Mouse (Mus musculus) small intestine, adult 10 weeks (tissue): ENCODE data around the gene Tmem198. TPM values are rescaled to one million over a fixed set of nuclear protein-coding genes. Genes with fewer than 3 reads are reported as not detected.

Experiments
- polyA plus RNA-seq: library from polyadenylated mRNA; stranded (reverse); fragments of 350-450 nt; fragmentation: Illumina TruSeq; extraction: RNeasy Lipid Tissue Mini Kit (QIAGEN cat#74804); gene quantifications from one replicate; pipeline ENCODE4 v1.2.3, GENCODE M21; 2014; ENCODE audit warnings: low replicate concordance

Tmem198 gene
- not detected for polyA plus RNA-seq

DNA sequence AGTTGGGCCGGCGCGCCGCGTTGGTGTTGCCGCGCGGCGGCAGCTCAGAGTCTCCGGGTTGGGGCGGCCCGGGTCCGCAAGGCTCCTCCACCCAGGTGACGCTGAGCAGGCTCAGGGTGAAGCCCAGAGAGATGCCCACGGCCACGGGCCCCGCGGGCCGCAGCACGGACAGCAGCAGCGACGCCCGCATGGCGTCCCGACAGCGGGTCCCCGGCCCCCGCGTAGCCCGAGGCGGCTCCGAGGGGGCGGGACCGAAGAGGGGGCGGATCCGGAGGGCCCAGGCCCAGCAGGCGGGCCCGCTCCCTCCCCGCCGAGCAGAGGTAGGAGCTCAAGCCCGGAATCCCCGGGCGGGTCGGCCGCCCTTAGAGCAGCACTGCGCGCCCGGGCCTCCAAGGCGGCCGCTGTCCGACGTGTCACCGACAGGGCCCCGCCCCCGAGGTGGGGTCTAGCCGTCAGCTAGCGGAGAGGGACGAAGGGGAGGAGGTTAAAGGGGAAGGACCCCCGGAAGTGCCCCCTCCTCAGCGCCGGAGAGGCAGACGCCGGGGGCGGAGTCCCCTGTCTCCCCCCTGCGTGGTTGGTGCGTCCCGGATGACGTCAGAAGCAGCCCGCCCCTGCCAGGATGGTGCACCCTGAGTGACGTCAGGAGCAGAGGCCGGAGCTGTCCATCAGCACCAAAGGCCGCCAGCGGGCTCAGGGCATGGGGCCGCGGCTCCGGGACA, at the start of gene Tmem198, which contains the start of gene Chpf:
Gene Tmem198 (plus strand): TSS at position 617 of the 719 bp plus-strand sequence.
Gene Chpf (minus strand): TSS at position 392 of the 719 bp plus-strand sequence.

DNA sequence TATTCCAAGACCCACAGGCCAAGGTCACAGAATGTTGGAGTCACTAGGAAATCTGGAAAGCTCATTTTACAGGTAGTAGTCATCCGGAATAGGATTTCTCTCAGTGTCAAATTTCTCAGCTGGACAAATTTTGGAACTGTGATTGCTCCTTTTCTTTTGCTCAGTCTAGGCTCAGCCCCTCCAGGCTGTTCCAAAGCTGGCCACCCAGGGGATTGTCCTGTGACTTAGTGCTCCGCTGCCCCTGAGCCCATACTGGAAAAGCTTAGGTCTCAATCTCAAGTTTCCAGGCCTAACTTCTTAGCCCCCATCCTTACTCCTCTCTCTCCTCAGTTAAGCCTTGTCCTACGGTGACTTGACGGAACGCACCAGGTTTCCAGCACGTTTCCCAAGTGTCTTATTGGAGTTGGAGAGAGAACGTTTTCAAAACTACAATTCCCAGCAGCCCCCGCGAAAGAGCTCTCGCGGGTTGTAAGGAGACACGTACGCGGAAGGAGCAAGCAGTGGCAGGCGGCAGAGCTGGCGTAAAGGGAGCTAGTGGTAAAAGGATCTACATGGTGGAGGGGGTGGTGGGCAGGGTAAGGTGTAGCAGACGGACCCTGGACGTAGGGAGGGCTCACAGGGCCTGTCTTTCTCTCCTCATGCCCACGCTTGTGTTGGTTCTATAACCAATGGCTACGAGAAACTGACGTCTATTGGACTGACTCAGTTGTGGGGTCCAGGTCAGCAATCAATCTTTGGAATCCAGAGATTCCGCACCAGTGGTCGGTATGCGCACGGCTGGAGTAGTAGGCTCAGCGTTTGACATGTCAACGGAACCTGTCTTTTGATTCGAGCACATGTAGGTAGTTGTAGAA, 43.6 kb upstream of the Tmem198 start, which contains the start of gene Gmppa:
Gene Gmppa (plus strand): TSS at position 456 of the 854 bp plus-strand sequence.

DNA sequence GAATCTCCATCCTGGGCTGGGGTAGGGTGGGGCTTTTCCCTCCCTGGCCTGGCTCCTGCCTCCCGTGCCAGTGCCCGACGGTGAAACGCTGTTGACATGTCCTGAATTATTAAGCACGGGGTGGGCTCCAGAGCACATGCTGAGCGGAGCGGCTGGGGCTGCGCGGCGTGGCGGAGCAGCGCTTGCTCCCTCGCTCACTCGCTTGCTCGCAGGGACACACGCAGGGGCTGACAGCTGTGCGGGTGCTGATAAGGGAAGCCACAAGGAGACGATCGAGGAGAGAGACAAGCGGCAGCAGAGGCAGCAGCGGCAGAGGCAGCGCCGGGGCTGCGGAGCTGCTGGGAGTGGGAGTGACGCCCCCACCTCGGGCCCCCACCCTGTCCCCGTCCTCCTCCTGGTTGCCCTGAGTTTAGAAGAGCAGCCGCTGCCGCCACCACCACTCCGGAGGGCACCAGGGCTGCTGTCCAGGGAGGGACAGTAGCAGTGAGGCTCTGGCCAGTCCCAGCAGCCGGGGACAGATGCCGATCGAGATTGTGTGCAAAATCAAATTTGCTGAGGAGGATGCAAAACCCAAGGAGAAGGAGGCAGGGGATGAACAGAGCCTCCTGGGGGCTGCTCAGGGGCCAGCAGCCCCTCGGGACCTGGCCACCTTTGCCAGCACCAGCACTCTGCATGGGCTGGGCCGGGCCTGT, 28.9 kb upstream of the Tmem198 start, which contains the start of gene Asic4:
Gene Asic4 (plus strand): TSS at position 123 of the 692 bp plus-strand sequence.

DNA sequence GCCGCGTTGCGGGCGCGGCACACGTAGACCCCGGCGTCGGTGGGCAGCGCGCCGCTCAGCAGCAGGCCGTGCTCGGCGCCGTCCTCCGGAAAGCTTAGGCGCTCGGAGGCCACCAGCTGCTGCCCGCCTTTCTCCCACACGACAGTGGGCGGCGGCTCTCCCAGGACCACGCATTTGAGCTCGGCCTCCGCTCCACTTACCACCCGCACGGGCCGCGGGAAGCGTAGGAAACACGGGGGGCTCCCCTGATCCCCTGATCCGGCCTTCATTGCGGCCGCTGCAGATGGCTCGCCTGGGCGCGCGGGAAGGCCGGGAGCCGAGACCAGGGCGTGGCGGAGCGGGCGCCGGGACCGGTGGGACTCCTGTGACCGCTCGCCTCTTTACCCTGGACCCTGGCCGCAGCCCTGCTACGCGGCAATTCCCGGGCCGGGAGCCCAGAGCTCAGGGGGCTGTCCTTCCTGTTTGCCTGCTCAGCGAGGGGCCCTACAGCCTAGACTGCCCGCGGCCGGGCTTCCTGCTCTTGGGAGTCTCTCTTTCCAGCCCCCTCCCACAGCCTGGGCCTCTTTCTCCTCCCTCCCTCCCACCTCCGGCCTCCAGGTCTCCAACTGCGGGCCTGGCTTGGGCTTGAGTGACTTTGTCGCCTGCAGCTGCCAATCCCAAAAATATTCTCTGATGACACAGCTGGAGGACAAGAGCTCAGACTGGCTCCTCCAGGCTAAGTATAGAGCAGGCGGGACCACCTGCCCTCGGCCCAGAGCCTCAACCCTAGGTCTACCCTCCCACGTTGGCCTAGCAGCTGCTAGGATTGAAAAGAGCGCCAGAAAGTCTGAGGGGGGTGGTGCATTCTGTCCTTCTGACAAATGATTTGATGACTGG, 26.9 kb downstream of the Tmem198 start, which contains the start of gene Obsl1:
Gene Obsl1 (minus strand): TSS at position 497 of the 876 bp plus-strand sequence.

DNA sequence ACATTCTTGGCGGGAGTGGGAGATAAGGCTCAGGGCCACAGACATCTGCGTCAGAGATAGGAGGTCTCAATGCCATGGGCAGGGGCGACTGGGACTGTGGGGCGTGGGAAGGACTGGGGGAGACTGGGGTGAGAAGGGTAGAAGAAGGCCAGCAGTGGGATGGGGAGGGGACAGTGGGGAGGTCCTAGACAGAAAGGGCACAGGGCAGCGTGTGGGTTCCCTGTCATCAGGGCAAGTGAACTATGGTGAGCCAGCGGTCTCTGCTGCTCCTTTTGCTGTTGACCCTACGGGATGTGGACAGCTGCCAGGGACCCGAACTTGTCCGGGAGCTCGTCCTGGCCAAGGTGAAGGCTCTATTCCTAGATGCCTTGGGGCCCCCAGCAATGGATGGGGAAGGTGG, 27.7 kb downstream of the Tmem198 start, which contains the start of gene Inha:
Gene Inha (plus strand): TSS at position 72 of the 400 bp plus-strand sequence.

DNA sequence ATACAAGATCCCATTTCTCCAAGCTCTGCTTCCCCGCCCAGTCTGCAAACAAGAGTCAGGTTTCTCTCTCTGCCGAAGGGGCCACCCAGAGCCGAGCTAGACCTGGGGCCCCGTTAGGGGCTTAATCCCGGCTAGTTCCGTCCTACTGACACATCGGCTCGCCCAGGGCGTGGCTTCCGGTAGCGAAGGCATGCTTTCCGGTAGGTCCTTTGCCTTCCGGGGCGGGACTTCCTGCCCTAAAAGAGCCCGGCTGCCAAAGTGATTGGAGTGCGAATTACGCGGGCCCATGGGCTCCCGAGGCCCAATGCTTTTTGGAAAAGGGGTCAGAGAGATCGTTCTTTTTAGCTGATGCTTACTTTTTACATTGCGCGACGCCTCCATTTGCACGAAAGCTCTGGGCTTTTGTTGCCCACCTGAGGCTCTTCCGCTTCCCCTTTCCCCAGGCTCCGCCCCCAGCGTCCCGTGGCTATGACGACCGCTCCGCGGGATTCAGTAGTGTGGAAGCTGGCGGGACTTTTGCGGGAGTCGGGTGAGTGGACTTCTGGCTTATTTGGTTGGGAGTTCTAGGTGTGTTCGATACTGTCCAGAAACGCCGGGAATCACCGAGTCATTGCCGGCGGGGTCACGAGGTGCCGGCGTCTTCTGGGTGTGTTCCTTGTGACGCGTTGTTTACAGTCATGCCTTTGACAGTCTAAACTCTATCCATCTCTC, 42.1 kb downstream of the Tmem198 start, which contains the start of gene Stk11ip:
Gene Stk11ip (plus strand): TSS at position 209 of the 711 bp plus-strand sequence.

Other genes starting within 250 kb of the Tmem198 start
- not detected for gene A630095N17Rik, start 247.4 kb upstream of the Tmem198 start, polyA plus RNA-seq
- 4.0 TPM for gene Dnajb2, start 243.1 kb upstream of the Tmem198 start, polyA plus RNA-seq
- not detected for gene Ptprn, start 215.0 kb upstream of the Tmem198 start, polyA plus RNA-seq
- 2.4 TPM for gene Resp18, start 201.1 kb upstream of the Tmem198 start, polyA plus RNA-seq
- gene Dnpep, start 161.5 kb upstream of the Tmem198 start, polyA plus RNA-seq: 1.3 TPM
- 0.97 TPM for gene Des, start 119.2 kb upstream of the Tmem198 start, polyA plus RNA-seq
- 1.9 TPM for gene Speg, start 104.2 kb upstream of the Tmem198 start, polyA plus RNA-seq
- 5.8 TPM for gene Gmppa, start 43.6 kb upstream of the Tmem198 start, polyA plus RNA-seq
- gene Asic4, start 29.1 kb upstream of the Tmem198 start, polyA plus RNA-seq: not detected
- not detected for gene Chpf, start 225 bp upstream of the Tmem198 start, polyA plus RNA-seq
- gene Obsl1, start 26.9 kb downstream of the Tmem198 start, polyA plus RNA-seq: not detected
- not detected for gene Inha, start 27.5 kb downstream of the Tmem198 start, polyA plus RNA-seq
- 1.0 TPM for gene Stk11ip, start 42.0 kb downstream of the Tmem198 start, polyA plus RNA-seq
- gene Slc4a3, start 66.7 kb downstream of the Tmem198 start, polyA plus RNA-seq: 0.07 TPM